Mouse (Mus musculus) mesoderm, embryonic 11.5 days (tissue): ENCODE measurements at regions not wholly inside any gene's neighbourhood (a gene's known extent, or its start where the extent isn't known, plus 50 kb on each side); places are given as distances from the start of the nearest gene placed in this dataset.

ENCODE experiments used
- DNase-seq: peaks from one replicate; pipeline ENCODE4 v3.0.0-alpha.2; 2012; ENCODE audit warnings: low read depth, low spot score

DNA sequence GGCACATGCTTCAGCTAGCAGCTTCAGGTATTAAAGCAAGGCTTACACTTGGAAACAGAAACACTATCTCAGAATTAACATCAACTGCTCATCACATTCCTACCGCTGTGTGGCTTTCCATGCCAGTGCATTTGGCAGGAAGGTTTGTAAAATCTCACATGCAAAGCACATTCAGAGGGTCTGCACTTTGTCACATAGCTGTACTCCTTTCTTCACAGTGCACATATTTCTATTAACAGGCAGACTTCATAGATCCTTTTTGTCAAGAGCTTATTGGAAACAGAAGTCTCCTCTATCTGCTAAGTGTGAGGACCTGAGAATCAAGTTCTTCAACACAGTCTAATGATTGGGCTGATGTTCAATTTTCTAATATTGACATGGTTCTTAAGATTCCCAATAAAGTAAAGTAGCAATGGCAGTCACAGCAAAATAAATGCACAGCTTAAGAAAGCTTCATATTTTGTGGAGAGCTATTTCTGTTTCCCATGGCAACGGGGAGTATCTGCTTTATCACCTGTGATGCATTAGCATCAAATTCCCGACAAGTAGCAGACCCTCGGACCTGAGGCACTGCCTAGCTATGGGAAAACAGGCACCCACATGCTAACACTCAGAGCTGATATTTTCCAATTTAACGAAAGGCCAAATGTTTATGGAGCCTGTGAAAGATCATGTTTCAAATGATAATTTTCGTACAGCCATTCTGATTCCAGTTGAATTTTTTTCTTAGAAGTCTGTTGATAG, 876.8 kb upstream of the Igfbp7 start:
- peak; percentile 23 for DNase-seq

DNA sequence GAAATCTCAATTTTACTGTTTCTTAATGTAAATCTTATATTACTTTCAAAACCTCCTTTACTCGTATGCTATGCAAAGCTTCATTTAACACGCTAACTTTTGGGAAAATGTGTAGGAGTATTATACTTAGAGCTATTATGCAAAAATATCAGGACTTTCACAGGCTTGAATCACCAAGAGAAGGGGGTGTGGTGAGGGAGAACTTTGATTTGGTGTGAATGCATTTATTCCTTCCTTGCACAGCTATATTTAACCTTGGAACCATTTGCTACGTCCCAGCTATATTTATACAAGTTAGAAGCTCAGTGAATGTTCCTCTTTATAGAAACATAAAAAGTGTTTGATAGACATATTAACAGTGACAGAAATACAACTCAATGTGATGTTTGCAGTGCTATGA, 843.6 kb upstream of the Igfbp7 start:
- no peak for DNase-seq

DNA sequence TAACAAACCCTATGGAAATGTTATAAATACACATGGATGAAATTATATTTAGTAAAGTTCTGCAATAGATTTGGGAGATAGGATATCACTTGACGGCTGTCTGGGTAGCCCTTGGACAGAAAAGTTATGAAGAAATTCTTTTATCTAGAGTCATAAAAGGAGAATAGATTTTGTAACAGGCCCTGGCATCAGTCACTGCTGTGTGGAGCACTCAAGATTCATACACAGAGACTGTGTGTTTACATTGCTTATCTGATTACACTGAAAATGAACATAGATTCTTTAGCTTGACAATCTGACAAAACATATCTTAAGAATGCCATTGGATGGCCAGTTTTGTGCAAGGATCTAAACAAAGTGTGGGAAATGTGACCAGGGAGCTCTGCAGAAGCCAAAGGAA, 805.9 kb upstream of the Igfbp7 start:
- no peak for DNase-seq
